Mouse (Mus musculus): ENCODE data around the gene Hfe2. TPM values are rescaled to one million over a fixed set of nuclear protein-coding genes. Genes with fewer than 3 reads are reported as not detected.

Gene Hfe2
- polyA plus RNA-seq, 1 experiment from 2014 or later, result 0.35 TPM

DNA sequence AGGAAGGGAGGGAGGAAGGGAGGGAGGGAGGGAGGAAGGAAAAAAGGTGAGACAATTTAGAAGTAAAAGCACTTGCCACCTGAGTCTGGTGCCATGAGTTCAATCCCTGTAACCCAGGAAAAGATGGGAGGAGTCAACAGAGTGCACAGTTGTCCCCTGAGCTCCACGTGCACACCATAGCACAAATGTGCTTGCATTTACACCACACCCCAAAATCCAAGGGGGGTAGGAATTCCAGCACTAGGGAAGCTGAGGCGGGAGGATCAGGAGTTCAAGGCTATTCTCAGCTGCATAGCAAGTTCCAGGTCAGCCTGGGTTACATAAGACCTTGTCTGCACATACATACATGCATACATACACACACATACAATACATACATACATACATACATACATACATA is 46.4 kb downstream of the Hfe2 start:
- Histone ChIP-seq H3K4me1 (ENCODE audit: insufficient read depth, low read depth, low read length) (peaks cover 12% of the 10 kb centered on the region), H3K4me3 (ENCODE audit: low read depth, low read length) (no peak overlapping the region), H3K9me3 (ENCODE audit: low read length) (no peaks in the 10 kb centered on the region), H3K27me3 (replicated peaks; ENCODE audit: insufficient read depth, low read length) (no peaks in the 10 kb centered on the region), H3K36me3 (ENCODE audit: insufficient read depth, low read length) (no peaks in the 10 kb centered on the region), H3K4me2 (replicated peaks; ENCODE audit: low read depth, low read length) (no peak overlapping the region), H3K27ac (ENCODE audit: low read length) (peak overlapping the region; percentile 77), H3K9ac (replicated peaks; ENCODE audit: low read depth) (no peak overlapping the region)
- WGBS, result 57% methylated on average over 2 of the region's 2 CpGs
- ATAC-seq (no peak), DNase-seq (ENCODE audit: low spot score) (no peak)
- no peak for TF ChIP-seq EP300 (IDR thresholded peaks at IDR 0.05)
- TF ChIP-seq CTCF (IDR thresholded peaks at IDR 0.05), result no peak

GRCm38 (mm10) chr3:96571896-96572698 is 47.1 kb downstream of the Hfe2 start:
- ATAC-seq (no peak), DNase-seq (ENCODE audit: low spot score) (peak; percentile 63)
- TF ChIP-seq CTCF (IDR thresholded peaks at IDR 0.05), result no peak
- peak; percentile 73 for TF ChIP-seq EP300 (IDR thresholded peaks at IDR 0.05)
- H3K4me2 ChIP-seq (replicated peaks; ENCODE audit: low read depth, low read length), result no peak overlapping the region
- peak overlapping the region; percentile 77 for H3K27ac ChIP-seq (ENCODE audit: low read length)
- no peaks in the 10 kb centered on the region for H3K9me3 ChIP-seq (ENCODE audit: low read length)
- no peaks in the 10 kb centered on the region for H3K36me3 ChIP-seq (ENCODE audit: insufficient read depth, low read length)
- no peaks in the 10 kb centered on the region for H3K27me3 ChIP-seq (replicated peaks; ENCODE audit: insufficient read depth, low read length)
- H3K9ac ChIP-seq (replicated peaks; ENCODE audit: low read depth), result no peak overlapping the region
- H3K4me1 ChIP-seq (ENCODE audit: insufficient read depth, low read depth, low read length), result peaks cover 16% of the 10 kb centered on the region
- 63% methylated on average over 15 of the region's 16 CpGs for WGBS
- no peak overlapping the region for H3K4me3 ChIP-seq (ENCODE audit: low read depth, low read length)

GRCm38 (mm10) chr3:96573611-96574511 is 48.9 kb downstream of the Hfe2 start:
- no peak overlapping the region for H3K9ac ChIP-seq (replicated peaks; ENCODE audit: low read depth)
- no peaks in the 10 kb centered on the region for H3K27me3 ChIP-seq (replicated peaks; ENCODE audit: insufficient read depth, low read length)
- H3K9me3 ChIP-seq (ENCODE audit: low read length), result no peaks in the 10 kb centered on the region
- DNase-seq (ENCODE audit: low spot score) (no peak), ATAC-seq (no peak)
- peaks cover 22% of the 10 kb centered on the region for H3K4me1 ChIP-seq (ENCODE audit: insufficient read depth, low read depth, low read length)
- WGBS, result 70% methylated on average over 18 of the region's 19 CpGs
- H3K36me3 ChIP-seq (ENCODE audit: insufficient read depth, low read length), result no peaks in the 10 kb centered on the region
- TF ChIP-seq EP300 (IDR thresholded peaks at IDR 0.05), result no peak
- no peak for TF ChIP-seq CTCF (IDR thresholded peaks at IDR 0.05)
- H3K27ac ChIP-seq (ENCODE audit: low read length), result no peak overlapping the region
- no peak overlapping the region for H3K4me2 ChIP-seq (replicated peaks; ENCODE audit: low read depth, low read length)
- no peak overlapping the region for H3K4me3 ChIP-seq (ENCODE audit: low read depth, low read length)

GRCm38 (mm10) chr3:96575272-96575984 is 50.5 kb downstream of the Hfe2 start:
- TF ChIP-seq CTCF (IDR thresholded peaks at IDR 0.05), result no peak
- no peak for TF ChIP-seq EP300 (IDR thresholded peaks at IDR 0.05)
- Histone ChIP-seq H3K9me3 (ENCODE audit: low read length) (no peaks in the 10 kb centered on the region), H3K4me2 (replicated peaks; ENCODE audit: low read depth, low read length) (peak overlapping the region; percentile 42; the same call in 1 of the 2 replicates), H3K27me3 (replicated peaks; ENCODE audit: insufficient read depth, low read length) (no peaks in the 10 kb centered on the region), H3K27ac (ENCODE audit: low read length) (peak overlapping the region; percentile 98), H3K4me3 (ENCODE audit: low read depth, low read length) (no peak overlapping the region), H3K36me3 (ENCODE audit: insufficient read depth, low read length) (no peaks in the 10 kb centered on the region), H3K9ac (replicated peaks; ENCODE audit: low read depth) (no peak overlapping the region), H3K4me1 (ENCODE audit: insufficient read depth, low read depth, low read length) (peaks cover 27% of the 10 kb centered on the region)
- no peak for ATAC-seq
- no peak for DNase-seq (ENCODE audit: low spot score)
- 84% methylated on average over 8 of the region's 8 CpGs for WGBS

DNA sequence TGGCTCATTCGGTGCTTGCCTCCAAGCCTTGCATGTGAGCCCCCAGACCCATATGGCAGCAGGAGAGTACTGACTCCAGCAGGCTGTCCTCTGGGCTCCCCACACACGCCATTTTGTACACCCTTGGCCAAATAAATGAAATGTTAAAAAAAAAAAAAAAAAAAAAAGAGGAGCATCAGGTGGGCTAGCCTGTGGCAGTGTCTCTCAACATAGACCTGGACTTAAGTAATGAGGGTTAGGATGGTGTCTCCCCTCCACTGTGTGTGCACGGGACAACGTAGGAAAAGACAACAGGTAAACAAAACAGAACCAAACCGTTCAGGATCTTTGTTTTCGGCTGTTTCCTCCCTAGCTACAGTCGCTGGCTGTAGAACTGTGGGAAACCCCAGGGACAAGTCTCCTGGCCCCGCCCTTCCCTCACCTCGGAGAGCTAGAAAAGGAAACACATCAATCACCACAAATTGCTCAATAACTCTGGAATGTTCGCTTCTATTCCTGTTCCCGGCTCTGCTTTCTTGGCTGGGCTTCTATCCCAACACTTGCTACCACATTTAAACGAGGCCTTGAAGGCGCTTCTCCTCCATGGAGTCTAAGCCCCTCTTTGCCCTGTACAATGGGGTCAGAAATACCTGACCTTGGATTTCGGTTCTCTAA is 51.2 kb downstream of the Hfe2 start:
- H3K4me1 ChIP-seq (ENCODE audit: insufficient read depth, low read depth, low read length), result peaks cover 30% of the 10 kb centered on the region
- peak; percentile 98 for DNase-seq (ENCODE audit: low spot score)
- WGBS, result 18% methylated on average over 14 of the region's 14 CpGs

More for the DNA sequence above, 51.2 kb downstream of the Hfe2 start:
- H3K4me2 ChIP-seq (replicated peaks; ENCODE audit: low read depth, low read length), result peak overlapping the region; percentile 42
- TF ChIP-seq EP300 (IDR thresholded peaks at IDR 0.05) (peak; percentile 94), CTCF (IDR thresholded peaks at IDR 0.05) (no peak)
- H3K27ac ChIP-seq (ENCODE audit: low read length), result peak overlapping the region; percentile 98
- no peaks in the 10 kb centered on the region for H3K27me3 ChIP-seq (replicated peaks; ENCODE audit: insufficient read depth, low read length)
- 0 out of 2 replicates have a peak overlapping the region, but pooled peaks have one; percentile 24 for H3K9ac ChIP-seq (replicated peaks; ENCODE audit: low read depth)
- no peak overlapping the region for H3K4me3 ChIP-seq (ENCODE audit: low read depth, low read length)
- H3K9me3 ChIP-seq (ENCODE audit: low read length), result no peaks in the 10 kb centered on the region
- ATAC-seq, result peak; percentile 70
- H3K36me3 ChIP-seq (ENCODE audit: insufficient read depth, low read length), result no peaks in the 10 kb centered on the region

Measured in lung, postnatal 0 days (tissue).